Mouse (Mus musculus) stomach, embryonic 14.5 days (tissue): ENCODE measurements around the gene Acot11. TPM values are rescaled to one million over a fixed set of nuclear protein-coding genes. Genes with fewer than 3 reads are reported as not detected.
"Not testable (repeated sequence)": the region's sequence is repeated elsewhere in the genome, so short reads cannot be mapped to it uniquely, and the experiment has no call there.

Experiments used
- ATAC-seq: fragments of 200-750 bp; cut with Nextera tagmentation; 2 replicates; pipeline ENCODE4 v1.8.0; 2017; ENCODE audit warnings: low read depth, moderate TSS enrichment; ENCODE audit not compliant: insufficient number of reproducible peaks, insufficient read depth, low FRiP score
- H3K27ac ChIP-seq: fragments of 300-500 bp; sonication (generic); 2 replicates; pipeline ENCODE4 v1.5.1; 2014; ENCODE audit warnings: mild to moderate bottlenecking, low read length, moderate library complexity, mixed read lengths
- H3K27me3 ChIP-seq: fragments of 300-500 bp; sonication (generic); 2 replicates; pipeline ENCODE4 v1.6.1; 2014; ENCODE audit warnings: low read length, control low read depth, mixed read lengths; ENCODE audit not compliant: control insufficient read depth, insufficient read depth
- H3K36me3 ChIP-seq: fragments of 300-500 bp; sonication (generic); 2 replicates; pipeline ENCODE4 v1.6.1; 2014; ENCODE audit warnings: mild to moderate bottlenecking, control low read depth, low read length, moderate library complexity, mixed read lengths; ENCODE audit not compliant: control insufficient read depth, insufficient read depth
- H3K4me1 ChIP-seq: fragments of 300-500 bp; sonication (generic); 2 replicates; pipeline ENCODE4 v1.6.1; 2014; ENCODE audit warnings: low read length, control low read depth, mixed read lengths; ENCODE audit not compliant: control insufficient read depth, insufficient read depth
- H3K4me2 ChIP-seq: fragments of 300-500 bp; sonication (generic); replicated peaks from 2 replicates; pipeline ENCODE4 v1.6.1; 2014; ENCODE audit warnings: low read depth, low read length, control low read depth
- H3K4me3 ChIP-seq: fragments of 300-500 bp; sonication (generic); 2 replicates; pipeline ENCODE4 v1.5.1; 2014; ENCODE audit warnings: low read depth, low read length, control low read depth
- H3K9ac ChIP-seq: fragments of 300-500 bp; sonication (generic); replicated peaks from 2 replicates; pipeline ENCODE4 v1.6.1; 2014; ENCODE audit warnings: low read depth, mild to moderate bottlenecking, control low read depth, low read length, moderate library complexity, mixed read lengths
- H3K9me3 ChIP-seq: fragments of 300-500 bp; sonication (generic); 2 replicates; pipeline ENCODE4 v1.6.1; 2016; ENCODE audit warnings: low read depth, low read length, control low read depth; ENCODE audit not compliant: control insufficient read depth
- WGBS: fragments of 180-500 bp; shearing (Covaris S2); extraction: QIAGEN DNeasy Blood & Tissue Kit; methylation state at CpG from one replicate; pipeline ENCODE4 v1.1.7; 2014; 5-methylcytosine and 5-hydroxymethylcytosine counted together
- polyA plus RNA-seq: library from polyadenylated mRNA; unstranded; fragments of >200 nt; fragmentation: Nextera tagmentation; extraction: Ambion mirVana; gene quantifications from 2 replicates; pipeline ENCODE4 v1.2.1, GENCODE M21; 2014

The Acot11 gene
- polyA plus RNA-seq, 1 experiment from 2014 or later = 3.7 TPM

- H3K36me3 ChIP-seq = no peaks in the 10 kb centered on the region
- H3K4me3 ChIP-seq = no peak overlapping the region
- H3K4me2 ChIP-seq = no peak overlapping the region
- WGBS = 79% methylated on average over 7 of the region's 7 CpGs
- 0 out of 2 replicates have a peak, but pooled peaks cover 3% of the 10 kb centered on the region for H3K4me1 ChIP-seq
- H3K9ac ChIP-seq = no peak overlapping the region
- no peak overlapping the region for H3K27ac ChIP-seq
- H3K27me3 ChIP-seq = no peaks in the 10 kb centered on the region
- H3K9me3 ChIP-seq = no peaks in the 10 kb centered on the region
- ATAC-seq = no peak
These were observed 58.9 kb downstream of the Acot11 start for GRCm38 (mm10) chr4:106745862-106746261.

- no peak for ATAC-seq
- H3K27ac ChIP-seq = no peak overlapping the region
- H3K9ac ChIP-seq = no peak overlapping the region
- H3K36me3 ChIP-seq = no peaks in the 10 kb centered on the region
- H3K4me1 ChIP-seq = peaks cover 8% of the 10 kb centered on the region; the same call in 1 of the 2 replicates
- H3K9me3 ChIP-seq = no peaks in the 10 kb centered on the region
- H3K4me3 ChIP-seq = no peak overlapping the region
- H3K27me3 ChIP-seq = no peaks in the 10 kb centered on the region
- H3K4me2 ChIP-seq = no peak overlapping the region
- 58% methylated on average over 3 of the region's 3 CpGs for WGBS
These were observed 66.9 kb downstream of the Acot11 start for GRCm38 (mm10) chr4:106737904-106738303.

DNA sequence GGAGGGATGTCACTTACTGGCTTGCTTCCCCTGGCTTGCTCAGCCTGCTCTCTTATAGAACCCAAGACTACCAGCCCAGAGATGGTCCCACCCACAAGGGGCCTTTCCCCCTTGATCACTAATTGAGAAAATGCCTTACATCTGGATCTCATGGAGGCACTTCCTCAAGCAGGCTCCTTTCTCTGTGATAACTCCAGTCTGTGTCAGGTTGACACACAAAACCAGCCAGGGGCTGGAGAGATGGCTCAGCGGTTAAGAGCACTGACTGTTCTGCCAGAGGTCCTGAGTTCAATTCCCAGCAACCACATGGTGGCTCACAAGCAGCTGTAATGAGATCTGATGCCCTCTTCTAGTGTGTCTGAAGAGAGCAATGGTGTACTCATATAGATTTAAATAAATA is 67.9 kb downstream of the Acot11 start:
- H3K36me3 ChIP-seq, H3K9me3 ChIP-seq, H3K27ac ChIP-seq, ATAC-seq, H3K9ac ChIP-seq, H3K4me1 ChIP-seq, H3K27me3 ChIP-seq, H3K4me2 ChIP-seq, H3K4me3 ChIP-seq: not testable (repeated sequence)
- WGBS = 89% methylated on average over 1 of the region's 1 CpGs

DNA sequence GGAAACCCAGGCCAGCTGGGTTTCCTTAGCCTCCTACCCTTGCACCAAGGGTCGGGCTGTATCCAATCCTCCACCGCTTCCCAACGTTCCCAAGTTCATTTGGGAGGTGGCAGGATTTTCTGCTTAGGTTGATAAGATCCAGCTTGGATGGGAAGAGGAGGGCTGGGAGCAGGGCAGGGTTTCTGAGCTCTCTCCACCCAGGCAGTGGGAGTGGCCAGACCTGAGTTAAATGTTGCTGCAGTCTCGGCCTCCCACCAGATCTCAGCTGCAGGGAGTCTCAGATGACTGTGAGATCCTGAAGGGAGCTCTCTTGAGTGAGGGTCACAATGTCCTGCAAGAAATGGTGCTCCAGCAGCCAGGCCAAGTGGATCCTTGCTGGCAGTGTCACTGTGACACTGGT is 71.2 kb downstream of the Acot11 start, which contains the start of gene Fam151a:
TSS of gene Fam151a (plus strand) at position 254 of the 400 bp plus-strand sequence.
- H3K4me2 ChIP-seq = no peak within 1 kb of the TSS
- no peak within 1 kb of the TSS for H3K9ac ChIP-seq
- 21% methylated on average over 4 of the region's 4 CpGs for WGBS
- no peaks in the 10 kb centered on the region for H3K36me3 ChIP-seq
- no peak within 1 kb of the TSS for H3K4me3 ChIP-seq
- H3K27ac ChIP-seq = 0 out of 2 replicates have a peak within 1 kb of the TSS, but pooled peaks have one; percentile 40
- H3K4me1 ChIP-seq = peaks cover 8% of the 10 kb centered on the region; the same call in 1 of the 2 replicates
- no peaks in the 10 kb centered on the region for H3K27me3 ChIP-seq
- peak; percentile 71 for ATAC-seq
- no peaks in the 10 kb centered on the region for H3K9me3 ChIP-seq

- Histone ChIP-seq H3K27me3 (no peaks in the 10 kb centered on the region), H3K9me3 (no peaks in the 10 kb centered on the region), H3K27ac (no peak within 1 kb of the TSS), H3K4me3 (no peak within 1 kb of the TSS), H3K4me2 (no peak within 1 kb of the TSS), H3K9ac (no peak within 1 kb of the TSS), H3K4me1 (peaks cover 8% of the 10 kb centered on the region; the same call in 1 of the 2 replicates), H3K36me3 (no peaks in the 10 kb centered on the region)
- ATAC-seq = no peak
- WGBS = 74% methylated on average over 7 of the region's 7 CpGs
These were observed 74.0 kb downstream of the Acot11 start, which contains the start of gene Mroh7 for GRCm38 (mm10) chr4:106730814-106731213. Mroh7 (minus strand) TSS chr4:106730925.

GRCm38 (mm10) chr4:106720631-106721030 is 84.2 kb downstream of the Acot11 start:
- H3K9me3 ChIP-seq = no peaks in the 10 kb centered on the region
- no peak overlapping the region for H3K4me3 ChIP-seq
- WGBS = 84% methylated on average over 4 of the region's 4 CpGs
- H3K4me1 ChIP-seq = no peaks in the 10 kb centered on the region
- no peaks in the 10 kb centered on the region for H3K27me3 ChIP-seq
- H3K4me2 ChIP-seq = no peak overlapping the region
- H3K27ac ChIP-seq = no peak overlapping the region
- H3K36me3 ChIP-seq = no peaks in the 10 kb centered on the region
- H3K9ac ChIP-seq = no peak overlapping the region
- no peak for ATAC-seq

GRCm38 (mm10) chr4:106713622-106714021 is 91.2 kb downstream of the Acot11 start:
- Histone ChIP-seq H3K9me3 (no peaks in the 10 kb centered on the region), H3K27me3 (no peaks in the 10 kb centered on the region), H3K9ac (no peak overlapping the region), H3K4me2 (no peak overlapping the region), H3K4me3 (no peak overlapping the region), H3K36me3 (no peaks in the 10 kb centered on the region), H3K27ac (no peak overlapping the region), H3K4me1 (no peaks in the 10 kb centered on the region)
- 86% methylated on average over 6 of the region's 6 CpGs for WGBS
- no peak for ATAC-seq

DNA sequence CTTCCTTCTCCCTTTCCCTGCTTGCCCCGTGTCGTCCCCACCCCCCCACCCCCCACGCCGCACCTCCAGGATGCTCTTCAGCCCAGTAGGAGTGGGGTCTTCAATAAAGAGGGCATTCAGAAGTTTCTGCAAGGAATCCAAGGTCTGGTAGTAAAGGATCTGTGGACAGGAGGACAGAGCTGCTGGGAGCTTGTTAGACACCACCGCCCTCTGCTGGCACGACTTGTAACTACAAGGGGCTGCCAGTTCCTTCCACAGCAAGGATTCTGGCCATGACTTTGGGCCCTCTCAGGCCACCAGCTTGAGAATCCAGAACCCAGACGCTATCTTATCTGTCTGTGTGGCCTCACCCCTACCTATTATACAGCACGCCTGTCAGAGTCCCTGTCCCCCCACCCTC is 96.4 kb downstream of the Acot11 start:
- under 1% methylated on average over 8 of the region's 8 CpGs for WGBS
- peak overlapping the region; percentile 19; the same call in 1 of the 2 replicates for H3K4me2 ChIP-seq
- H3K4me3 ChIP-seq = no peak overlapping the region
- no peaks in the 10 kb centered on the region for H3K36me3 ChIP-seq
- no peaks in the 10 kb centered on the region for H3K27me3 ChIP-seq
- no peak overlapping the region for H3K27ac ChIP-seq
- peak; percentile 44; the same call in 1 of the 2 replicates for ATAC-seq
- peaks cover 14% of the 10 kb centered on the region; the same call in 1 of the 2 replicates for H3K4me1 ChIP-seq
- H3K9ac ChIP-seq = no peak overlapping the region; the same call in 1 of the 2 replicates
- no peaks in the 10 kb centered on the region for H3K9me3 ChIP-seq

DNA sequence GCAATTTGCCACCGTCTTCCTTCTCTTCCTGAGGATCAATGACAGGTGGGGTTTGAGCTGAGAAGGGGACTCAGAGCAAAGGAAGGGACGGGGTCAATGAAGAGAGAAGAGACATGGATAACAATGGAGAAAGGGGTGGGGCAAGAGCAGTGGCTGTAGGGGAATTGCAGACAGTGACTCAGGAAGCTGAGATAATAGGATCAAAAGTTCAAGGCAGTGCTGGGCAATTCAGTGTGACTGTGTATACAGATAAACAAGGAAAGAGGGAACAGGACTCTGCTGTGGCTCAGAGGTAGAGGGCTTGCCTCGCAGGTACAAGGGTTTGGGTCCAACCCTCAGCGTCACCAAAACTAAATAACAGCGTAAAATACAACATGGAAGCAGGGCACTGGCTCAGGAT is 96.8 kb downstream of the Acot11 start:
- H3K36me3 ChIP-seq = no peaks in the 10 kb centered on the region
- H3K4me2 ChIP-seq = peak overlapping the region; percentile 19; the same call in 1 of the 2 replicates
- no peak overlapping the region for H3K27ac ChIP-seq
- no peaks in the 10 kb centered on the region for H3K9me3 ChIP-seq
- peaks cover 14% of the 10 kb centered on the region; the same call in 1 of the 2 replicates for H3K4me1 ChIP-seq
- H3K4me3 ChIP-seq = no peak overlapping the region
- no peak overlapping the region; the same call in 1 of the 2 replicates for H3K9ac ChIP-seq
- no peak for ATAC-seq
- H3K27me3 ChIP-seq = no peaks in the 10 kb centered on the region
- 46% methylated on average over 5 of the region's 5 CpGs for WGBS
